Mouse (Mus musculus) heart, embryonic 14.5 days (tissue): ENCODE results near the gene Aipl1. TPM values are rescaled to one million over a fixed set of nuclear protein-coding genes. Genes with fewer than 3 reads are reported as not detected.

ENCODE experiments used
- ATAC-seq: fragments of 200-750 bp; cut with Nextera tagmentation; 2 replicates; pipeline ENCODE4 v1.8.0; 2017; ENCODE audit warnings: low read depth, moderate TSS enrichment; ENCODE audit not compliant: insufficient number of reproducible peaks, insufficient read depth, low FRiP score
- H3K27ac ChIP-seq, 2 experiments: fragments of 200-500 bp in 1 of 2; fragments of 300-500 bp in 1 of 2; sonication (generic) in 1 of 2; replicated peaks in 1 of 2; 2 replicates each; pipeline ENCODE4 v1.5.1; 2012 to 2014; ENCODE audit warnings: low read depth in 2 of 2, low read length in 2 of 2, control low read depth in 1 of 2, mild to moderate bottlenecking in 1 of 2, mixed read lengths in 1 of 2; ENCODE audit not compliant: control insufficient read depth in 1 of 2, insufficient read depth in 1 of 2
- H3K27me3 ChIP-seq: fragments of 300-500 bp; sonication (generic); 2 replicates; pipeline ENCODE4 v1.6.1; 2014; ENCODE audit warnings: mild to moderate bottlenecking, low read length, control low read depth; ENCODE audit not compliant: control insufficient read depth, insufficient read depth
- H3K36me3 ChIP-seq: fragments of 300-500 bp; sonication (generic); 2 replicates; pipeline ENCODE4 v1.6.1; 2014; ENCODE audit warnings: mild to moderate bottlenecking, control low read depth, low read length, mixed read lengths; ENCODE audit not compliant: control insufficient read depth, insufficient read depth
- H3K4me1 ChIP-seq, 2 experiments: fragments of 200-500 bp in 1 of 2; fragments of 300-500 bp in 1 of 2; sonication (generic) in 1 of 2; 2 replicates each; pipeline ENCODE4 v1.6.1; 2012 to 2014; ENCODE audit warnings: low read length in 2 of 2, control low read depth in 1 of 2, mixed read lengths in 1 of 2; ENCODE audit not compliant: control insufficient read depth in 2 of 2, insufficient read depth in 2 of 2
- H3K4me2 ChIP-seq: fragments of 300-500 bp; sonication (generic); 2 replicates; pipeline ENCODE4 v1.6.1; 2014; ENCODE audit warnings: mild to moderate bottlenecking, low read length
- H3K4me3 ChIP-seq, 2 experiments: fragments of 200-500 bp in 1 of 2; fragments of 300-500 bp in 1 of 2; sonication (generic) in 1 of 2; 2 replicates each; pipeline ENCODE4 v1.5.1; 2012 to 2014; ENCODE audit warnings: low read length in 2 of 2, mild to moderate bottlenecking in 2 of 2, control low read depth in 1 of 2, low read depth in 1 of 2, moderate library complexity in 1 of 2; ENCODE audit not compliant: control insufficient read depth in 1 of 2, insufficient read depth in 1 of 2
- H3K9ac ChIP-seq: fragments of 300-500 bp; sonication (generic); 2 replicates; pipeline ENCODE4 v1.6.1; 2014; ENCODE audit warnings: mild to moderate bottlenecking, low read length
- H3K9me3 ChIP-seq: fragments of 300-500 bp; sonication (generic); 2 replicates; pipeline ENCODE4 v1.6.1; 2016; ENCODE audit warnings: low read length, control low read depth; ENCODE audit not compliant: control insufficient read depth
- WGBS: fragments of 180-500 bp; shearing (Covaris S2); extraction: QIAGEN DNeasy Blood & Tissue Kit; methylation state at CpG from one replicate; pipeline ENCODE4 v1.1.7; 2014; 5-methylcytosine and 5-hydroxymethylcytosine counted together
- polyA plus RNA-seq: library from polyadenylated mRNA; unstranded; fragments of >200 nt; fragmentation: Nextera tagmentation; extraction: Ambion mirVana; gene quantifications from 2 replicates; pipeline ENCODE4 v1.2.1, GENCODE M21; 2014

Gene Aipl1
- polyA plus RNA-seq, 1 experiment from 2014 or later: 0.36 TPM

GRCm38 (mm10) chr11:72039599-72040386 lies 2.5 kb upstream of the Aipl1 start:
- Histone ChIP-seq H3K27ac (0 out of 4 replicates have a peak overlapping the region, but pooled peaks of 1 of the 2 experiments have one; percentile 19), H3K9me3 (no peaks in the 10 kb centered on the region), H3K4me2 (peak overlapping the region; percentile 51), H3K36me3 (peaks cover 1% of the 10 kb centered on the region; the same call in 1 of the 2 replicates), H3K27me3 (no peaks in the 10 kb centered on the region), H3K4me3 (no peak overlapping the region), H3K9ac (peak overlapping the region; percentile 38), H3K4me1 (peaks cover 31 to 49% of the 10 kb centered on the region in 2 experiments)
- 22% methylated on average over 16 of the region's 16 CpGs for WGBS
- no peak for ATAC-seq

GRCm38 (mm10) chr11:72037996-72038395 lies 687 bp upstream of the Aipl1 start:
- no peak overlapping the region for H3K4me3 ChIP-seq
- ATAC-seq: no peak
- H3K9ac ChIP-seq: no peak overlapping the region
- no peaks in the 10 kb centered on the region for H3K27me3 ChIP-seq
- WGBS: 5% methylated on average over 4 of the region's 4 CpGs
- no peaks in the 10 kb centered on the region for H3K9me3 ChIP-seq
- H3K36me3 ChIP-seq: no peaks in the 10 kb centered on the region
- H3K27ac ChIP-seq: no peak overlapping the region
- no peak overlapping the region for H3K4me2 ChIP-seq
- peaks cover 21 to 40% of the 10 kb centered on the region in 2 experiments for H3K4me1 ChIP-seq

GRCm38 (mm10) chr11:72032589-72032988 lies 4.7 kb downstream of the Aipl1 start:
- H3K4me3 ChIP-seq: no peak overlapping the region
- H3K27me3 ChIP-seq: peaks cover 6% of the 10 kb centered on the region
- no peak overlapping the region for H3K27ac ChIP-seq
- no peaks in the 10 kb centered on the region for H3K36me3 ChIP-seq
- no peak for ATAC-seq
- no peak overlapping the region for H3K9ac ChIP-seq
- 86% methylated on average over 3 of the region's 3 CpGs for WGBS
- H3K4me2 ChIP-seq: no peak overlapping the region
- no peaks in the 10 kb centered on the region for H3K9me3 ChIP-seq
- peaks cover 17 to 24% of the 10 kb centered on the region in 2 experiments for H3K4me1 ChIP-seq

- Histone ChIP-seq H3K27me3 (peaks cover 6% of the 10 kb centered on the region), H3K4me2 (no peak overlapping the region), H3K4me3 (no peak overlapping the region), H3K9ac (no peak overlapping the region; the same call in 1 of the 2 replicates), H3K4me1 (peaks cover 17 to 24% of the 10 kb centered on the region in 2 experiments), H3K9me3 (no peaks in the 10 kb centered on the region), H3K36me3 (no peaks in the 10 kb centered on the region), H3K27ac (no peak overlapping the region)
- ATAC-seq: no peak
- WGBS: 53% methylated on average over 4 of the region's 4 CpGs
Measured at GRCm38 (mm10) chr11:72032091-72032490, 5.2 kb downstream of the Aipl1 start.

GRCm38 (mm10) chr11:72031353-72031752 lies 6.0 kb downstream of the Aipl1 start:
- no peak for ATAC-seq
- Histone ChIP-seq H3K9ac (no peak overlapping the region), H3K27ac (no peak overlapping the region), H3K27me3 (peaks cover 6% of the 10 kb centered on the region), H3K4me3 (no peak overlapping the region), H3K4me1 (peaks cover 17 to 24% of the 10 kb centered on the region in 2 experiments), H3K36me3 (no peaks in the 10 kb centered on the region), H3K4me2 (no peak overlapping the region), H3K9me3 (no peaks in the 10 kb centered on the region)
- 51% methylated on average over 7 of the region's 7 CpGs for WGBS

- peaks cover 11% of the 10 kb centered on the region in 2 experiments for H3K4me1 ChIP-seq
- H3K27ac ChIP-seq: no peak overlapping the region
- H3K9ac ChIP-seq: no peak overlapping the region
- ATAC-seq: no peak
- H3K9me3 ChIP-seq: no peaks in the 10 kb centered on the region
- WGBS: 16% methylated on average over 23 of the region's 23 CpGs
- H3K27me3 ChIP-seq: peaks cover 6% of the 10 kb centered on the region
- peak overlapping the region; percentile 31; the same call in 1 of the 2 replicates for H3K4me2 ChIP-seq
- H3K4me3 ChIP-seq: no peak overlapping the region
- no peaks in the 10 kb centered on the region for H3K36me3 ChIP-seq
Measured at GRCm38 (mm10) chr11:72029143-72029542, 8.2 kb downstream of the Aipl1 start.

- H3K4me2 ChIP-seq: no peak overlapping the region
- no peak overlapping the region for H3K27ac ChIP-seq
- no peaks in the 10 kb centered on the region for H3K9me3 ChIP-seq
- H3K36me3 ChIP-seq: no peaks in the 10 kb centered on the region
- no peak for ATAC-seq
- H3K9ac ChIP-seq: no peak overlapping the region
- peaks cover 11 to 18% of the 10 kb centered on the region in 2 experiments for H3K4me1 ChIP-seq
- peaks cover 6% of the 10 kb centered on the region for H3K27me3 ChIP-seq
- WGBS: 83% methylated on average over 9 of the region's 9 CpGs
- no peak overlapping the region for H3K4me3 ChIP-seq
Measured at GRCm38 (mm10) chr11:72027836-72028235, 9.5 kb downstream of the Aipl1 start.
